Mouse (Mus musculus) heart, embryonic 16.5 days (tissue): ENCODE data around the gene Cxcl9. TPM values are rescaled to one million over a fixed set of nuclear protein-coding genes. Genes with fewer than 3 reads are reported as not detected.

Experiments
- ATAC-seq: fragments of 200-750 bp; cut with Nextera tagmentation; replicated peaks from 2 replicates; pipeline ENCODE4 v1.8.0; 2017; ENCODE audit warnings: moderate number of reproducible peaks; ENCODE audit not compliant: insufficient read depth, low FRiP score; ENCODE audit errors: extremely low read depth
- H3K27ac ChIP-seq: fragments of 300-500 bp; sonication (generic); 2 replicates; pipeline ENCODE4 v1.5.1; 2014; ENCODE audit warnings: mild to moderate bottlenecking, low read length, control low read depth, moderate library complexity
- H3K27me3 ChIP-seq: fragments of 300-500 bp; sonication (generic); 2 replicates; pipeline ENCODE4 v1.6.1; 2014; ENCODE audit warnings: low read length, mixed read lengths; ENCODE audit not compliant: control insufficient read depth, insufficient read depth
- H3K36me3 ChIP-seq: fragments of 300-500 bp; sonication (generic); 2 replicates; pipeline ENCODE4 v1.6.1; 2014; ENCODE audit not compliant: control insufficient read depth, insufficient read depth
- H3K4me1 ChIP-seq: fragments of 300-500 bp; sonication (generic); 2 replicates; pipeline ENCODE4 v1.6.1; 2014; ENCODE audit warnings: low read length, mixed read lengths; ENCODE audit not compliant: control insufficient read depth, insufficient read depth
- H3K4me2 ChIP-seq: fragments of 300-500 bp; sonication (generic); 2 replicates; pipeline ENCODE4 v1.6.1; 2014; ENCODE audit warnings: low read depth, mild to moderate bottlenecking, control low read depth, low read length
- H3K4me3 ChIP-seq: fragments of 300-500 bp; sonication (generic); 2 replicates; pipeline ENCODE4 v1.5.1; 2014; ENCODE audit warnings: mild to moderate bottlenecking, control low read depth, low read length
- H3K9ac ChIP-seq: fragments of 300-500 bp; sonication (generic); 2 replicates; pipeline ENCODE4 v1.6.1; 2014; ENCODE audit warnings: low read length, control low read depth
- H3K9me3 ChIP-seq: fragments of 300-500 bp; sonication (generic); replicated peaks from 2 replicates; pipeline ENCODE4 v1.6.1; 2016; ENCODE audit warnings: low read length; ENCODE audit not compliant: control insufficient read depth
- WGBS: fragments of 180-500 bp; shearing (Covaris S2); extraction: QIAGEN DNeasy Blood & Tissue Kit; methylation state at CpG from one replicate; pipeline ENCODE4 v1.1.7; 2014; 5-methylcytosine and 5-hydroxymethylcytosine counted together
- polyA plus RNA-seq: library from polyadenylated mRNA; unstranded; fragments of >200 nt; fragmentation: Nextera tagmentation; extraction: Ambion mirVana; gene quantifications from 2 replicates; pipeline ENCODE4 v1.2.1, GENCODE M21; 2015

Gene Cxcl9
- polyA plus RNA-seq, 1 experiment from 2014 or later, result 0.37 TPM

DNA sequence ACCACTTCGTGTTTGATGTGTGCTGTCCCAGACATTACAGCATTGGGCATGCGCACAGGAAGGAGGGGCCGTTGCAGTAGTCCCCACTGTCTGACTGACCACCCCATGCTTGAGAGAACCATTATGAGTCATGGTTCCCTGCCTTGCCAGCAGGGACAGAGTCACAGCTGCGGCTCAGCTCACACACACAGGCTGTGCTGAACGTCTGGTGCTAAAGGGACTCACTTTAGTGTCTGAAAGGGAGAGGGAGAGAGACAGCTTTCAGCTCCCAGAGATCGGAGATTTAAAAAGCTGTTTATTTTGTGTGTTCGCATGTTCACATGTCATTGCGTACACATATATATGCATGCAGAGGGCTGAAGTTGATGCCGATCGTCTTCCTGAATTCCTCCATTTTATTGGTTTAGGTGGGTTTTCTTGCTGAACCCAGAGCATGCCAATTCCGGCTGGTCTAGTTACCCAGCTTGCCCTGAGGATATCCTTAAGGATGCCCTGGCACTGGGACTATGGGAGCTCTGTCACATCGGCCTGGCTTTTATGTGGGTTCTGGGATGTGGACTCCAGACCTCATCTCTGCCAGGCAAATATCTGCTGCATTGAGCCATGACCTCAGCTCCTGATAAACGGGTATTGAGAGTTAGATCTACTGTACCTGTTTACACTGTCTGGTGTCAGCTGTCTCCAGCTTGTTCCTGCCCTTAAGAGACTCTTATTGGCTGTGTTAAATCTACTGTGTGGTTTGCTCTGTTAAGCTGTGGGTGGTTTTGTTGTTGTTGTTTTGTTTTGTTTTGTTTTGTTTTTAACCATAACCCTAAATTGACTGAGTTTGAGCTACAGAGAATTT, 41.5 kb upstream of the Cxcl9 start:
- Histone ChIP-seq H3K4me2 (no peak overlapping the region), H3K4me3 (no peak overlapping the region), H3K9ac (no peak overlapping the region), H3K27me3 (no peaks in the 10 kb centered on the region), H3K27ac (no peak overlapping the region), H3K9me3 (no peaks in the 10 kb centered on the region), H3K36me3 (no peaks in the 10 kb centered on the region), H3K4me1 (peaks cover 3% of the 10 kb centered on the region; the same call in 1 of the 2 replicates)
- peak; percentile 67; the same call in 1 of the 2 replicates for ATAC-seq
- WGBS, result 57% methylated on average over 13 of the region's 13 CpGs

DNA sequence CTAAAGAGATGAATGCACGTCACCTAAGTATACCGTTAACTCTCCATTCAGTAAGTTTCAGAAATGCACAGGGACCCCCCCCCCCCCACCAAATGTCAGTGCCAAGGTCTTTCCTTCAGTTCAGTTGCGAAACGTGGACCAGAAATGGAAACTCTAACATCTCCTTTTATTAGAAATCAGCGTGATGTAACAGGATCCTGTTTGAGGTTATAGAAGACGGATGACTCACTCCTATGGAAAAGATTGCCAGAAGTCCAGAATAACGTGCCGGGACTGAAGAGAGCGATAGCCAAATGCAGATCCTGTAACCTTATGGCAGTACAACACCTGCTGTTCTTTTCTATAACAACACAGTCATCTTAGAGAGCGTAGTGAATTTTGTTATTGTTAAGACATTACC, 40.5 kb upstream of the Cxcl9 start:
- Histone ChIP-seq H3K9ac (no peak overlapping the region), H3K36me3 (no peaks in the 10 kb centered on the region), H3K4me2 (no peak overlapping the region), H3K4me3 (no peak overlapping the region), H3K9me3 (no peaks in the 10 kb centered on the region), H3K27ac (no peak overlapping the region), H3K27me3 (no peaks in the 10 kb centered on the region), H3K4me1 (peaks cover 3% of the 10 kb centered on the region; the same call in 1 of the 2 replicates)
- WGBS, result 46% methylated on average over 10 of the region's 10 CpGs
- ATAC-seq, result peak; percentile 73

DNA sequence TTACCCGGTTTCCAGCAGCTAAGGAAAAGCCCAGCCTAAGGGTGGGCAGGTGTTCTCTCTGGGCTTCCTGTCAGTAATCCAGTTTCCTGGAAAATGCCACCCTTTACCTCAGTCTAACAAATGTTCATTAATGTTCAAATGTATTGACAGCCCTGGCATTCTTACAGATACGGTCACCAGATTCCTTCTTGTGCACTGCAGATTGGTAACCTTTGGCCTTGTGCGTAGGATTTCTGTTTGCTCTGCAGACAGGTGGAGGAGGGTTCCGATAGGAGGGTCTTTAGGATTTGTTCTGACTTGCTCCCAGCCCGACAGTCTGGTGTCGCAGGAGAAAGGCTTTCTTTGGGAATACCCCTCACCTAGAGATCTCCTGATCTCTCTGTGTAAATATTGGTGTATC, 38.7 kb upstream of the Cxcl9 start:
- Histone ChIP-seq H3K9ac (no peak overlapping the region), H3K27me3 (no peaks in the 10 kb centered on the region), H3K27ac (no peak overlapping the region), H3K36me3 (no peaks in the 10 kb centered on the region), H3K4me2 (no peak overlapping the region), H3K9me3 (no peaks in the 10 kb centered on the region), H3K4me3 (no peak overlapping the region), H3K4me1 (peaks cover 3% of the 10 kb centered on the region; the same call in 1 of the 2 replicates)
- ATAC-seq, result no peak
- WGBS, result 69% methylated on average over 6 of the region's 6 CpGs

DNA sequence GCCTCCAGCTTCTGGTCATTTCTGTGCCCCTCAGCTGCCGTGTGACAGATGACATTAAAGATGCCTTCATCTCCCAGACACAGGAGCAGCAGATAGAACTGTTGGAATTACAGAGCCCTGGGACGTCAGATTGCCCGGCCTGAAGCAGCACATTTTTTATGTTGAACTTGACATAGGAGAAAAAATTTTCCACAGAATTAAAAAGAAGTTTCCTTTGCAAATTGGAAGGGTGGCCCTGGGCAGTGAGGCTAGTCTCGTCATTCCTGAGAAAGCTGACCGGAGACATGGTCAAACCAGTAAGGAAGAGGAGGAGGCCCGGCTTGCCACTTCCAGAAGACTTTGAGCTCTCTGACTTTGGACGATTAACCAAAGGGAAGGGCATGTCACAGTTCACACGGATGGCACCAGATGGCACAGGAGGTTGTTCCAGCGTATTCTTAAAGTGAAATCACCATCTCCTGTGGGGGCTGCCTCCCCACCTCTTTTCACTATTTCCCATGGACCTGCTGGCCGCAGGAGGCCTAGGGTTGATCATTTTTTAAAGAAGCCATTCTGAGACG, 37.3 kb upstream of the Cxcl9 start:
- H3K27ac ChIP-seq, result no peak overlapping the region

DNA sequence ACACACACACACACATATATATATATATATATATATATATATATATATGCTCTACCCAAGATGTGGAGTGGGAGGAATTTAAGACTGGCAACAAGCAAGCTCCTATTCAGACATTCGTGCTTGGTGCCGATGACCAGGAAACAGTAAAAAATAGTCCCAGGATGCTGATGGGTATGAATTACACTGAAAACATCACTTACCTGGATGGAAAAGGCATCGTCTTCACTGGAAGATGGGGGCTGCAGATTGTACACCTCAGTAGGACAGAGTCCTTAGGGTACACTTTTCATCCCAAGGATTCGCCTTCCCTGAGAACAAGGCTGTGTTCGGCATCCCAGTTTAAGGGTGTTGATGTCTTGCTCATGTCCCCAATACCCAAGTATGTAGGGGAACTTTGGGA, 36.1 kb upstream of the Cxcl9 start:
- Histone ChIP-seq H3K9ac (no peak overlapping the region), H3K4me2 (no peak overlapping the region), H3K4me3 (no peak overlapping the region), H3K27ac (no peak overlapping the region), H3K4me1 (peaks cover 3% of the 10 kb centered on the region; the same call in 1 of the 2 replicates), H3K36me3 (no peaks in the 10 kb centered on the region), H3K9me3 (no peaks in the 10 kb centered on the region), H3K27me3 (no peaks in the 10 kb centered on the region)
- no peak for ATAC-seq
- 87% methylated on average over 5 of the region's 5 CpGs for WGBS

More for the DNA sequence above, 37.3 kb upstream of the Cxcl9 start:
- no peak overlapping the region for H3K4me2 ChIP-seq
- peaks cover 3% of the 10 kb centered on the region; the same call in 1 of the 2 replicates for H3K4me1 ChIP-seq
- 74% methylated on average over 11 of the region's 11 CpGs for WGBS
- no peaks in the 10 kb centered on the region for H3K36me3 ChIP-seq
- ATAC-seq, result no peak
- no peaks in the 10 kb centered on the region for H3K27me3 ChIP-seq
- H3K9ac ChIP-seq, result no peak overlapping the region
- H3K9me3 ChIP-seq, result no peaks in the 10 kb centered on the region
- H3K4me3 ChIP-seq, result no peak overlapping the region

DNA sequence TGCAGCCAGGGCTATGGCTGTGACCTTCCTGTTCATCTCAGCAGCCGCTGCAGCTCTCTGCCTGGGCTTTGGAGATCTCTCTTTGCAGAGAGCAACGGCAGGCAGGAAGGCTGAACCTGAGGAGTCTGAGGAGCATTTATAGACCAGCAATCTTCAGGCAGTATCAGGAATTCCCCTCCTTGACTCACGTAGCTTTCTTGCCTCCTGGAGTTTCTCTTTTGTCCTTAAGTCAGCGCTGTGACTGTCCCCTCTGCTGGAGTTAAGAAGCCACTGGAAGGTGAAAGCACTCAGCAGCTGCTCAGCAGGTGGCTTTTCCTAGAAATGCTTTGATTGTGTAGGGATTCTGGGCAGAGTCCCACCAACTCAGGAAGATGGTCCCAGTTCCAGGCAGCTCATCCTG, 35.3 kb upstream of the Cxcl9 start:
- H3K4me1 ChIP-seq, result no peaks in the 10 kb centered on the region
- no peak overlapping the region for H3K4me3 ChIP-seq
- H3K27me3 ChIP-seq, result no peaks in the 10 kb centered on the region
- H3K9ac ChIP-seq, result no peak overlapping the region
- H3K36me3 ChIP-seq, result no peaks in the 10 kb centered on the region
- ATAC-seq, result no peak
- H3K9me3 ChIP-seq, result no peaks in the 10 kb centered on the region
- no peak overlapping the region for H3K4me2 ChIP-seq
- no peak overlapping the region for H3K27ac ChIP-seq
- WGBS, result 11% methylated on average over 4 of the region's 4 CpGs

DNA sequence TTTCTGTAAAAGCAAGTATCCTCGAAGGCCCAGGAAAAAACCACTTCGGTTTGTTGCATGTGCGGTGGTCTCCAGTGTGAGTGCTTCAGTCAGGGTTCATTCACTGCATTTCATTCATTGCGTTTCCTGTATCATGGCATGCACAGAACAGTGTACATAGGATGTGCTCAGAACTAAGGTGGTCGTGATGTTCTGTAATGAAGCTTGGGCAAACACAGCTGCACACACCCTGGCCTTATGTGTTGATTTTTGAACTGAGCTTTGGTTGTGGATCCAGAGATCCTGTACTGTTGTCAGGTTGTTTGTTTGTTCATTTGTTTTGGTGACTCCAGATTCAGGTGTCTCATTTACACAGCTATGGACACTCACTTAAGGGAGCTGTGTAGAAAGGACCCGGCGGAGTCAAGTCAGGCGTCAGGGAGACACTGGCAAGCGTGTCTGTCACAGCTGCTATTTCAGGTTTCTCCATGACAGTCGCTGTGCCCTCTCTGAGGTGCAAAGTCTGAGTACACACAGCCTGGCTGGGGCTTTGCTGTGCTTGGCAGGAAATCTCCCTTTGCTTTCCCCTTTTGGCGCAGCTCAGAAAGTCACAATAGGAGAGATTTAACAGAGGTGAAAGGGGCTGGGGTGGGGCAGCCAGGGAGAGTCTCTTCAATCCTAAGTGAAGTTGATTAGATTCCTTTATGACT, 31.0 kb upstream of the Cxcl9 start:
- Histone ChIP-seq H3K9ac (no peak overlapping the region), H3K4me3 (no peak overlapping the region), H3K36me3 (no peaks in the 10 kb centered on the region), H3K27ac (no peak overlapping the region), H3K9me3 (no peaks in the 10 kb centered on the region), H3K27me3 (no peaks in the 10 kb centered on the region), H3K4me1 (peaks cover 1% of the 10 kb centered on the region; the same call in 1 of the 2 replicates), H3K4me2 (no peak overlapping the region)
- ATAC-seq, result peak; percentile 58; the same call in 1 of the 2 replicates
- WGBS, result 62% methylated on average over 11 of the region's 11 CpGs

DNA sequence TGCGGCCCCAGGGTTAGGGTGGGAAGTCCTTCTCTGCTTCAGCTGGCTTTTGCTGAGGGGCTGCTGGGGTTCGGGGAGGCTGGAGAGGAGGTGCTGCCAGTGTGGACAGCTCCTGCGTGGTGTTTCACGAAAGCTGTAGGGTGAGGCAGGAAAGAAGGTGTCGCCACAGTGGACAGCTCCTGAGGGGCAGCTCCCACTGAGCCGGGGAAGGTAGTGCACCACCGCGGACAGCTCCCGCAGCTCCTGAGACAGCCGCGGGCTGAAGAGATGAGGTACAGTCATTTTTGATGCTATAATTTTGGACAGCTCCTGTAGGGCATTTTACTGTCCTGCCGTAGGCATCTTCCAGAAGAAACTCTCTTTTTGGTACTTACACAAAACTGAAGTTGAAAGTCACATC, 30.2 kb upstream of the Cxcl9 start:
- ATAC-seq, result 0 out of 2 replicates have a peak, but pooled peaks have one; percentile 57
- Histone ChIP-seq H3K4me3 (no peak overlapping the region), H3K9me3 (no peaks in the 10 kb centered on the region), H3K4me2 (no peak overlapping the region), H3K27me3 (no peaks in the 10 kb centered on the region), H3K9ac (no peak overlapping the region), H3K36me3 (no peaks in the 10 kb centered on the region), H3K4me1 (peaks cover 6% of the 10 kb centered on the region), H3K27ac (no peak overlapping the region)
- 12% methylated on average over 12 of the region's 12 CpGs for WGBS

DNA sequence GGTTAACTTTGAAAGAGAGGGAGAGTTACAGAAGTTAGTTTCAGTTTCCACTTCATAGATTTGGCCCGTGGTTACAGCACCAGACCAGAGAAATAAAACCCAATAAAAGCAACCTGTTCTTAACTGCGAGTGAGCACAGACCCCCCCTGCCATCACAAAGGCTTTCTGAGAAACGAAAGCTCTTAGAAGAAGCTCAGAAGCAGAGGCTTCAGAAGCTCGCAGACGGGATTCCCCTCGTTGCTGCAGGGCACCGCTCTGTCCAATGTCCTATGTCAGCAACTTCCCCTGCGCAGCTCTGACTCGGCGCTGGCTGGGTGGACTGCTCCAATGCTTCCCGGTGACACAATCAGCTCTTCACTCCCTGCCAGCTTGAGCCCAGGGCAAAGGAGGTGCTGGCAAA, 25.6 kb upstream of the Cxcl9 start:
- Histone ChIP-seq H3K27ac (peak overlapping the region; percentile 76), H3K4me3 (peak overlapping the region; percentile 59), H3K27me3 (no peaks in the 10 kb centered on the region), H3K36me3 (no peaks in the 10 kb centered on the region), H3K9me3 (no peaks in the 10 kb centered on the region), H3K4me2 (peak overlapping the region; percentile 58), H3K9ac (peak overlapping the region; percentile 72), H3K4me1 (peaks cover 12% of the 10 kb centered on the region)
- WGBS, result 22% methylated on average over 11 of the region's 11 CpGs
- ATAC-seq, result peak; percentile 64
